Mouse (Mus musculus): ENCODE results near the gene Slc47a2.

DNA sequence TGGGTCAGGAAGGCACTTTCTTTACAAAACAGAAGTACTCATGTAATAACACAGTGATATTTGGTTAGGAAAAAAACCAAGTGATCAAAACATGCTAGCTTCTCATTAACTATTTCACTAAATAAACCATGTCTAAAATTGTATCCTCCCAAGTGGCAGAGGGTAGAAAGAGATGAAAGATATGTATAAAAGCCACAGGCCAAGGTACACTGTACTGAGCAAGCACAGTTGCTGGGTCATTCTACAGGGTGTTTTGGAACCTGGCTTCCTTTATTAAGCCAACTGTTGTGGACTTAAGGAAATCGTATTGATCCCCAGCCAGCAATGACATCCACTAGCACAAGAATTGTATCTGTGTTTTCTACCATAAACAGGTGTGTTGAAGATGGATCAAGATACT, 78.8 kb downstream of the Slc47a2 start:
- TF ChIP-seq CTCF (IDR thresholded peaks at IDR 0.05; ENCODE audit: control insufficient read depth, insufficient read depth, insufficient replicate concordance, low read depth, low read length) (no peak), POLR2A (IDR thresholded peaks at IDR 0.05; ENCODE audit: control insufficient read depth, low read depth, low read length) (no peak)
